Mouse (Mus musculus) fat pad, adult 2 months (tissue): ENCODE results near the gene Fam227a.
"Not testable (repeated sequence)": the region's sequence is repeated elsewhere in the genome, so short reads cannot be mapped to it uniquely, and the experiment has no call there.

Source experiments
- DNase-seq: peaks from one replicate; pipeline ENCODE4 v3.0.0-alpha.2; 2011; ENCODE audit warnings: low read depth, low spot score; ENCODE audit errors: extremely low read depth

Fam227a gene

DNA sequence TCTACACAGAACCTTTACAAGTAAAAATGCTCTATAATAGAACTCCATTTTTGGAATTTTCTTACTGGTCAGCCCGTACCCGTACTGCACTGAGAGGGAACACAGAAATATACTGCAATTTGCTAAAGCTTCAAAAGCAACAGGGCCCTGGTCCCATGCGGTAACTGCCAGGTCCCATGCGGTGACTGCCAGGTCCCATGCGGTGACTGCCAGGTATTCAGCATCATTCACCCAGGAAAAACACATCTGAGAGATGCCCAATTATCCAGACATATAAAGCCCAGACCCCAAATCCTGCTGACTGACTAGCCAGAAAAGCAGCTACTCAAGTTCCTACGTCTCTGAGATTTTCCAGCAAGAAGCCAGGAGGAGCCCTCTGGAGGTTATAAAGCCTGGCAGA, 25.9 kb upstream of the Fam227a start:
- no peak for DNase-seq

GRCm38 (mm10) chr15:79683707-79684465, 25.1 kb upstream of the Fam227a start:
- DNase-seq, result no peak

DNA sequence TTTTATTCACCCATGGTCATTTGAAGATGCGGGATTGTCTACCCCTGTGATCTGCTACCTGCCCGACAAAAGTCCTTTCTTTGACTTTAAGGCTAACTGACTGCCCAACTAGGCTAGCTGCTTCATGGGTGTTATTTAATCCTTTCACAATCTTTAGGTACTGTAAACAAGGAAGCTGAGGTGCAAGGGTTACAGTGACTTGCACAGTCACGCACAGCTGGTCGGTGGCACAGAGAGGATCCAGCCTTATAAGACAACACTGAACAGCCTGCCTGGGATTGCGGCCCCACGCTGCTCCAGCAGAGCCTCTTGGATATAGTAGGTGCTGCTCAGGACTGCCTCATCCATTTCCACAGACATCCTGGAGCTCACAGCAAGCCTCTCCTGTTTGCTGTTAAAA, 24.4 kb upstream of the Fam227a start:
- no peak for DNase-seq

- DNase-seq, result no peak
Measured at GRCm38 (mm10) chr15:79681973-79682372, 23.2 kb upstream of the Fam227a start.

GRCm38 (mm10) chr15:79677936-79678335, 19.2 kb upstream of the Fam227a start:
- no peak for DNase-seq

GRCm38 (mm10) chr15:79671828-79672348, 13.1 kb upstream of the Fam227a start:
- DNase-seq, result not testable (repeated sequence)

DNA sequence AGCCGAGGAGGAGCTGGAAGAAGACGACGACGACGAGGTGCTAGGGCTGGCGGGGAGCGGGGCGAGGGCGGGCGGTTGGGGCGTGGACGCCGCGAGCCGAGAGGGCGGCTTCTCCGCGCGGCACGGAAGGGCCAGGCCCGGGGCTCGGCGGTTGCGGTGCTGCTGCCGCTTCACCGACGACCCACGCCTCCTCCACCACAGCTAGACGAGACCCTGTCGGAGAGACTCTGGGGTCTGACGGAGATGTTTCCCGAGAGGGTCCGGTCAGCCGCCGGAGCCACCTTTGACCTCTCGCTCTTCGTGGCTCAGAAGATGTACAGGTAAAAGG, 12.2 kb upstream of the Fam227a start:
- no peak for DNase-seq

DNA sequence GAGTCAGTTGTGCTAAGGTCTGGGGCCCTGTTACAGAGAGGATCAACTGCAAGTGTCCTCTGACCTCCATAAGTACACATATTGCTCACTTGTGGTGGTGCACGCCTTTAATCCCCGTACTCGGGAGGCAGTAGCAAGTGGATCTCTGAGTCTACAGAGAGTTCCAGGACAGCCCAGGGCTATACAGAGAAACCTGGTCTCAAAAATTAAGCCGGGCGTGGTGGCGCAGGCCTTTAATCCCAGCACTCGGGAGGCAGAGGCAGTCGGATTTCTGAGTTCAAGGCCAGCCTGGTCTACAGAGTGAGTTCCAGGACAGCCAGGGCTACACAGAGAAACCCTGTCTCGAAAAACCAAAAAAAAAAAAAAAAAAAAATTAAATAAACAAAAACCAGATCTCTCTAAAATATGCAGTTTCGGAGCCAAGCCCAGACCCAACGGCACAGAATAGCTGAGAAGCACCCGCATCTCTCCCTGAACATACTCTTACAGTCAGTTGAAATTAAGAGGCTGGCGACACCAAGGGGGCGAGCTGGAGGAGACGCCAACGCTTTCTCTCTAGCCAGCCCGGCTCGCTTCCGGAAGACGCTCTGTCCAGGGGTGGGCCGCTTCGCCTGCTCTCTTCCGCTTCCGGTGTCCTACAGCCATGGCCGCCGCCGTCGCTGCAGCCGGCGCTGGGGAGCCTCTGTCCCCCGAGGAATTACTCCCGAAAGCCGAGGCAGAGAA, 11.7 kb upstream of the Fam227a start, which contains the start of gene Tomm22:
Gene Tomm22 (plus strand): TSS at position 613 of the 723 bp plus-strand sequence.
- DNase-seq, result no peak

DNA sequence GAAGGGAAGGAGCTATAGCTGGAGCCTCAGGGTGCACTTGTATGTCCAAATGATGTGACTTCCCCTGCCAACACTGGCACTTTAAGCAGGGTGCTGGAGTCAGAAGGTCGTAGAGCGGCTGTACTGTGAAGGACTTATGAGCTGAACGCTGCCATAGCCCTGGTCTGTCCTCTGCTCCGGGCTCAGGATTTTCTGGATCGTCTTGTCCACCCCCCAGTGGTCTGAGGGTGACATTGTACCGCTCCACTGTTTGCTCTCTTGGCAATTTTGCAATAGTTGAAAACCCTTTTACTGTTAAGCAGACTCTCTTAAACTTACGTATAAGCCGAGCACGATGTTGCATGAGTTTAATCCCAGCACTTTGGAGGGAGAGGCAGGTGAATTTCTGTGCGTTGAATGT, 10.4 kb upstream of the Fam227a start:
- DNase-seq, result no peak

DNA sequence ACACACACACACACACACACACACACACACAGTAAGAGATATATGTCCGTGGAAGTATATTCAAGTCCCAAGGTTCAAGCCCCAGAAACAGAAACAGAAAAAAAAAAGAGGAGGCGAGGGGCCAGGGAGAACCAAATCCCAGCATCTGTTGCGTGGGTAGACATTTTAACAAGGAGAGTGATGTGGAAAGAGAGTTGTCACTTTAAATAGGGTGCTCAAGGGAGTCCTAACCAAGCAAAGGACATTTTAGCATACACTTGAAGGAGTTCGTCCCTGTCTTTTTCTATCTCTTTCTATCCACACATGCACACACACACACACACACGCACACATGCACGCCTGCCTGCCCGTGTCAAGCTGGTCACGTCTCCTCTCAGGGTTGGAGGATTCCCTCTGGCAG, 5.9 kb upstream of the Fam227a start:
- no peak for DNase-seq

DNA sequence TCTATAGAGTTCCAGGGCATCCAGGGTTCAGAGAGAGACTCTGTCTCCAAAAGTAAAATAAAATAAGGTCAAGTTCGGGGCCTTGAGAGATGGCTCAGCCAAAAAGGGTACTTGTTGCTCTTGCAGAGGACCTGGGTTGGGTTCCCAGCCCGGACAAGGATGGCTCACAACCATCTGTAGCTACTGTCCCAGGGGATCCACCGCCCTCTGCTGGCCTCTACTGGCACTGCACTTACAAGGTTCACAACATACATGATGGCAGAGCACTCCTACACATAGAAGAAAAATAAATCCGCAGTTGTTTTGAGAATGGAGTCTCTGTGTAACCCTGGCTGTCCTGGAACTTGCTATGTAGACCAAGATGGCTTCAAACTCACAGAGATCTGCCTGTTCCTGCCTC, 3.1 kb upstream of the Fam227a start:
- no peak for DNase-seq

DNA sequence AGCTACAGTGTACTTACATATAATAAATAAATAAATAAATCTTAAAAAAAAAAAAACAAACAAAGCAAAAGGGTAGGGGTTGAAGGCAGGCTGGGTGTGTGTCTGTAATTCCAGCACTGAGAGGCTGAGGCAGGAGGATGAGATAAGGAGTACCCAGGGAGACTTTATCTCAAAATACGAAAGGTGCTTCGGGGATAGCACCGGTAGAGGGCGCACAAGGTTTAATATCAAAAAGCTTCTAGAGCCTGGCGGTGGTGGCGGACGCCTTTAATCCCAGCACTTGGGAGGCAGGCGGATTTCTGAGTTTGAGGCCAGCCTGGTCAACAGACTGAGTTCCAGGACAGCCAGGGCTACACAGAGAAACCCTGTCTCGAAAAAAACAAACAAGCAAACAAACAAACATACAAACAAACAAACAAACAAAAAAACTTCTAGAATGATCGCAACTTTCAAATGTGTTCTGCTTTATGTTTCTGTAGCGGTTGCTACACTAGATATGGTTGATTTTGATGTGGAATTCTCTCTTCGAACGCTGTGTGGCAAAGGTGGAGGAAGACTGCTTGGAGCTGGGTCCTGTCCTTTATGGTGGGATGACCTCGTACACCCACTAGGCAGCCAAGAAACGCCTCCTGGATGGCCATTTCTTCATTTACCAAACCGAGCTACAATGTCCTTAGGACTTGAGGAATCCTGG, 772 bp downstream of the Fam227a start:
- DNase-seq, result no peak

DNA sequence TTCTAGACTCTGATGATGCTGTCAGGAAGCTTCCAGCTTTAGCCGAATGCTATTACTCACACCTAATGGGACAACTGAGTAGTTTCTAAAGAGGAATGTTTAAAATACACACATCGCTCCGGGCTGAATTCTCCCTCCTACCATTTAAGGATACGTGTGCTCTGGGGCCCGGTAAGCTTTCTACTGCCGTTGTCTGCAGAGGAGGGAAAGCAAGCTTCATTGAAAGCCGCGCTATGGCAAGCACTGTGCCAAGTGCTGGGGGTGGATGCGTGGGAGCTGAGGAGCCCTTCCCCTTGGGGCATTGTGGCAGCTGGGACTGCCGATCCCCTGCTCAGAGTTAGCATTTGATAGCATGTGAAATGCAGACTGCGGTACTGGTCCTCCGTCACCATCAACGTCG, 2.3 kb downstream of the Fam227a start:
- DNase-seq, result no peak

DNA sequence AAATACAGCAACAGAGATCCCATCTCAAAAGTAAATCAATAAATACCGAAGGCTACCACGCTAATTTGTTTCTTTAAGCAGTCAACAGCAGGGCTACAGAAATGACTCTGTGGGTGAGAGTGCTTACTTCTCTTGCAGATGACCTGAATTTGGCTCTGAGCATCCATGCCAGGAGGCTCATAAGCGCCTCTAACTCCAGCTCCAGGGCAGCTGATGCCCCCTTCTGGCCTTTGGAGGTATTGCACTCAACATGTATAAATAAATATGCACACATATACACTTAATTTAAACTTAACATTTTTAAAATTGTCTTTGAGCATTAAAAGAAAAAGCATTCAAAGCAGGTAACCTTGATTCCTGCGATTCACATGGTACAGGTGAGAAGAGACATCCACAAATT, 7.3 kb downstream of the Fam227a start:
- DNase-seq, result no peak

- DNase-seq, result no peak
Measured at GRCm38 (mm10) chr15:79650569-79650968, 8.2 kb downstream of the Fam227a start.

GRCm38 (mm10) chr15:79648130-79648529, 10.6 kb downstream of the Fam227a start:
- no peak for DNase-seq

GRCm38 (mm10) chr15:79645483-79645882, 13.3 kb downstream of the Fam227a start:
- DNase-seq, result no peak

DNA sequence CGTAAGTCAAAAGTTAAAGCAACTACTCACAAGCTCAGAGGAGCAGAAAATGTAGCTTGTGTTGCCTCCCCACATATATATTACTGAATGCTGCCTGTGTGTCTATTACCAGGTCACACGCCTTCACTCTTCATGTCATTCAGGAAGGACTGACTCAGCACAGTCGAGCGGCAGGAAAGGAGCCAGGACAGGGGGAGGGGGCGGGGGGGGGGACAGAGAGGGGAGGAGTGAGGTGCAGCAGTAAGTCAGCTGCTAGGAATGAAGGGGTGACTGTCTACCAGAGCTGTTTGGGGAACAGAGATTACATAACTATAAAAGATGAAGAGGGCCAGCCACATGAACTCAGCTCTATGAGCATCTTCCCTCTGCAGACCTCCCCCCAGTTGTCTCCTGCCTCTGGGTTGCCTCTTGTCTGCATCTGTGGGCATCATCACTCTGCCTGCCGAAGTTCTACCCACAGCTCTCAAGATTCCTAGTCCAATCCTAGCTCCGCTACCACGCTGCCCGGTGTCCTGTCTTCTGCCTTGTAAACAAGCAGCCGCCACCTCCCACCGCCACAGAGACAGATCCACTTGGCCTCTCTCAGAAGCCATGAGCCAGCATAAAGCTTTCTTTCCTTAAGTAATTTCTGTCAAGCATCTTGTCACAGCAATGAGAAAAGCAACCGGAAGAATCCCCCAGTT, 17.5 kb downstream of the Fam227a start:
- no peak for DNase-seq

DNA sequence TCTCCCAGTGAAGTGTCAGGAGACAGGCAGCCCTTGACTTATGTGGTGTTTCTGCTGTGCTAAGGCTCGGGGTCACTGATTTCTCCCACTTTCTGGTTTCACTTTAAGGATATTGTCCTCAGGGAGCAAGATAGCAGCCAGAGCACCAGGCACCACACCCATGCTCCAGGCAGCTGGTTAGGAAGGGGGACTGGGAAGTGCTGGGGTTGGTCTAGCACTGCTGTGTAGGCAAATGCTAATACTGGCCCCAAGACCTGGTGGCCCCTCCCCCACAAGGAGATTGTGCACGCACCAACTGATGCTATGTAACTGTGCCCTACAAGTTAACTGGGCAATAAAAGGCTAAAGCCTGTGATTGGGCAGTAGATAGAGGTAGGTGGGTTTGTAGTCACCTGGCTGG, 28.3 kb downstream of the Fam227a start:
- no peak for DNase-seq

GRCm38 (mm10) chr15:79619770-79620414, 38.9 kb downstream of the Fam227a start:
- no peak for DNase-seq

DNA sequence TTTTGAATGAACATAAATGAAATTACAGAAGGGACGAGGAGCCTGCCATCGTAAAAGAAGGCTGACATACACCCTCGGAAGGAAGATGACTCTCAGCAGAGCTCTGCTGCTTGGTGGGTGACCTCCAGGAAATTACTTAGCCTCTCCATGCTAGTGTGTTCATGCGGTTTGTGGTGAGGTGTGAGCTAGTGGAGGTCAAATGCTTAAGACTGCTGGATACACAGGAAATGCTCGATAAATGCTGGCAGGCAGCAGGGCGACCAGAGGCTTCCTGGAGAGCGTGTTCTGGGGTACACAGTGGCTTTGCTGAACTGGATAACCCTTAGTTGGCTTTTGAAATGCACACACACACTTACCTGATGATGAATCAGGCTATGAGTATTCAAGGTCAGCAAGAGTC, 40.3 kb downstream of the Fam227a start:
- no peak for DNase-seq
